Mouse (Mus musculus) layer of hippocampus, postnatal 14 days (tissue): ENCODE measurements around the gene Tubgcp2. TPM values are rescaled to one million over a fixed set of nuclear protein-coding genes. Genes with fewer than 3 reads are reported as not detected.

Experiments
- DNase-seq, 2 experiments: peaks; one replicate each; pipeline ENCODE4 v3.0.0; 2021 to 2022; ENCODE audit warnings: low spot score in 2 of 2, mixed read lengths in 1 of 2
- total RNA-seq, 2 experiments: library from RNA; stranded (reverse); gene quantifications; 2 replicates each; pipeline ENCODE4 v1.2.3; 2021

Gene Tubgcp2
- total RNA-seq, 2 experiments from 2014 or later: 34.9 to 39.3 TPM

DNA sequence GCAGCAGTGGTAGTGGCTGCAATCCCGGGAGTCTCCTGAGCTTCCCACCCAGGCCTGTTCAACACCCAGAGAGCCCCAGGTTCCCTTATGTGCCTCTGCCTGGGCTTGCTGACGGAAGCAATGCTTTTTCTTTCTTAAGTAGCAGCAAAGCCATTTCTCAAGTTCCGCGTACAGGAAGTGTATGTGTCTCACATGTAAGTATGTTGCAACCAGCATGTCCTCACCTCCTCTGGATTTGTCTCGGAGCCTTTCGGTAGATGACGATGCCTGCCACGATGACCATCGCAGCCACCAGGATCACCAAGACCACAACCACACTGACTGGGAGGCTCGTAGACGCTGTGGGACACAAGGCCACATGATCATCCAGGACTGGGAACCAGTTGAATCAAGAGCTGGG is 52.0 kb downstream of the Tubgcp2 start:
- DNase-seq: no peak

DNA sequence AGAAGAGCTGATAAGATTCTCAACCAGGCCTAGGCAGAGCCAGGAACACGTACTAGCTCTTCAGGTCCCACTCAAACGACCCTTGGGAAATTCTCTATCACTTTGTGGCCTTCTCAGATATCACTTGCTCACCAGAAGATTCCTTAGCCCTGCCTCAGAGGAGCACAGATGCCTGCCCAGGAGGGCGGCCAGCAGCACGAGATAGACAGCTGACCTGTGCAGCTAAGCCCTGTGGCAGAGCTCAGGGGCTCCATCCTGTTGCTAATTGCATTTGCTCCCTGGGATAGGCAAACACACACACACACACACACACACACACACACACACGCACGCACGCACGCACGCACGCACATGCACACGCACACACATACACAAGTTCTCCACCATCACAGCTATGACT is 54.4 kb downstream of the Tubgcp2 start:
- DNase-seq: no peak

DNA sequence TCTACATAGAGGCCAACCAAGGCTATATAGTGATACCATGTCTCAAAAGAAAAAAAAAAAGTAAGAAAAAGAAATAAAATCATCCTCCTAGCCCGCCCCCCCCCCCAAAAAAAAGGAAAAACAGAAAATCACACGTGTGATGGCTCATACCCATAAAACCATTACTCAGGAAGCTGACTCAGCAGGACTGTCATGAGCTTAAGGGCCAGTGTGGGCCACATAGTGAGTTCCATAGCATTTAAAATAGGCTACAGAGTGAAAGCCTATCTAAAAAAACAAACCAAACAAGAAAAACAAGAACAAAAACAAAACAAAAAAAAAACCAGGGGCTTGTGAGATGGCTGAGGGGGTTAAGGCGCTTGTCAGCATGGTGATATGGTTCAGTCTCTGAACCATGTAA is 55.7 kb downstream of the Tubgcp2 start:
- DNase-seq: no peak

DNA sequence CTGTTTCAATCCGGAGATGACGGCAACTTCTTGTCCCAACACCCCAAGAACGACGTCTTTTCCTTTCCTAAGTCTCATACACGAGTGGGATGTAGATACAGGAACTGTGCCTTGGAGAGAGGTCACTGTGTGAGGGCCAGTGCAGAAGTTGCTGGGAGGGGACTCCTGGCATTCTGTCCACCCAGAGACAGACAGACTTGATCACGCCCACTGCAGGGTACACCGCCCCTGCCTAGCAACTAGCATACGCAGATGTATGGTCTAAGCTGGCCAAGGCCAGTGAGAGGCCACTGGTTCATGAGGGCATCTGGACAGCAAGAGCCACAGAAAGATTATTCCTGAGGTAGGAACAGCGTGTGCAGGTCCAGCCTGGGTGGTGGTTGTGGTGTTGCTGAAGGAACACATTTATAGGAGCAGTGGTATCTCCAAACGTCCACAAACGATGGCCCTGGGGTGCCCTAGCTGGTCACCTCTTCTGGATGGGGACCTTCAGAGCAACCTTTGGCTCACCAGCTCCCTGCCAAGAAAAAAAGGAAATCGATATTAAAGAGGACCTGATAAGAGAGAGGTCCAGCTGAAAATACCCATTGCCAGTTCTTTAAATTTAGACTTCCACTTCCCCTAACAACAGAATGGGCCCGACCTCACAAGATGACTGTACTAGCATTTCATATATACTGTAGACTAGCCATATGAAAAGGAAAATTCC is 57.3 kb downstream of the Tubgcp2 start:
- DNase-seq: peak in 1 of 2 experiments; percentile 14

DNA sequence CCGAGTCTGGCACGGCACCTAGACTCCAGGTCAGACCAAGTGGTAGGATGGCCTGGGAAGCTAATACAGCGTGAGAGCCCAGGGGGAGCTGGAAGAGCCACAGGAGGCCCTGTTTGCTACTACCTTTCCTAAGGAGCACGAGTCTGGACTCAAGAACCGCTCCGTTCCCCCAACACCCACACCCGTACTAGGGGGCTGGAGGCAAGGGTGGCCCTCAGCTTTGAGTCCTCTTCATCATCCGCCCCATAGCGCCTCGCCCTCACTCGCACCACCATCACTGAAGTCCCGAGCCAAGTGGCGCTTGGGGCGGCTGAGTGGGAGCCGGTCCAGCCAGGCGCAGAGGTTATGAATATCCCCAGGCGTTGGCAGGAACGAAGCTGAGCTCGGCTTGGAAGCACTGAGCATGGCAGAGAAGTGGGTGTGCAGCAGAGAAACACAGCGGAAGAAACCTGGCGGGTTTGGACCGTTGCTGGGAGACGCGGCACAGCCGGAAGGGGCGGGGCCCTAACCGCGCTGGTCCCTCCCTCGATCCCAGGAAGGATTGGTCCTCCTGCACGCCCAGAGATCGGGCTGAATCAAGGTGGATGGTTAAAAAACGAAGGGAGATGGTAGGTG is 58.1 kb downstream of the Tubgcp2 start, which contains the start of gene 6430531B16Rik:
TSS of gene 6430531B16Rik (minus strand) at position 478 of the 615 bp plus-strand sequence.
- DNase-seq: peak; percentile 82 to 89

DNA sequence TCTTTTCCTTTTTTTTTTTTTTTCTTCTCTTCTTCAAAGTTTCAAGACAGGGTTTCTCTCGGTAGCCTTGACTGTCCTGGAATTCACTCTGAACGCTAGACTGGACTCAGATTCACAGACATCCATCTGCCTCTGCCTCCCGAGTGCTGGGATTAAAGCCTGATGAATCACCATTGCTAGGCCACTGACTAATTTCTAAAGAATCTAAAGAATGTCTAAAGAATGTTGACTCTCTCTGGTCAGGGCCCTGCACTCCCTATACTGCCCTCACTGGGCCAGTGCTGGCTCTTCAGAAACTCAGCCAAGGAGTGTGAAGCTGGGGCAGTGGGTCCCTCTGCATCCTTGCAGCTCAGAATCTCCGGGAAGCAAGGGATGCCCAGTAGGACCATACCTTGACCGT is 61.0 kb downstream of the Tubgcp2 start:
- DNase-seq: no peak

DNA sequence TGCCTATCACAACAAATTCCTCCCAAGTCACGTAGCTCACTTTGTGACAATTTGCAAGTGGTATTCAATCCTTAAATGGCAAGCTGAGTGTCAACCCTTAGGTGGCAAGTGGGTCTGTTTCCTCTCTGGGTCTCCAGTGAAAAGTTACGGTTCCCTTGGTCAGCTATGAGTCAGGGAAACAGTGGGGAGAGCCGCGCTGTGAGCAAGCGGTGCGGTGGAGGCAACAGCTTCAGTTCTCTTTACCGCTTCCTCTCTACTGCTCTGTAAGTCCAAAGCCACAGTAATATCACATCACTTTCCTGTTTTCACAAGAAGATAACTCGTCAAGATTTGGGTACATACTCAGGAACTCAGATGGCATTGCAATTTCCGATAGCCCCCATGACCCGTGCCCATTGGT is 62.2 kb downstream of the Tubgcp2 start:
- no peak for DNase-seq

DNA sequence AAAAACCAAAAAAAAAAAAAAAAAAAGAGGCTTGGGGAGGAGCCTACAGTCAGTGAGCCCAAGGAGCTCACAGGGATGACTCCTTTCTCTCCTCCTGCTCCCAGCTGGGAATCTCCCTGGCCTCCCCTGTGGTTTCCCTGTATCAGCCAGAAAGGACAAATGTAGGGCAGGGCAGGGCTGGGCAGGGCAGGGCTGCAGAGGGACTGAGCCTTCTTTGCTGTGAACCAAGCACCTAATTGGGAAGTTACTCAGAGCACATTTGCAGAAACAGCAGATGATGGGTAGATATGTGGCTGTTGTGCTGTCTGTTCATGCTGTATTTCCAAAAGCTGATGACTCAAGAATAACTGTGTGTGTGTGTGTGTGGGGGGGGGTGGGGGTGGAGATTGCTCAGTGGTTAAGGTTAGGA is 63.5 kb downstream of the Tubgcp2 start:
- DNase-seq: no peak

DNA sequence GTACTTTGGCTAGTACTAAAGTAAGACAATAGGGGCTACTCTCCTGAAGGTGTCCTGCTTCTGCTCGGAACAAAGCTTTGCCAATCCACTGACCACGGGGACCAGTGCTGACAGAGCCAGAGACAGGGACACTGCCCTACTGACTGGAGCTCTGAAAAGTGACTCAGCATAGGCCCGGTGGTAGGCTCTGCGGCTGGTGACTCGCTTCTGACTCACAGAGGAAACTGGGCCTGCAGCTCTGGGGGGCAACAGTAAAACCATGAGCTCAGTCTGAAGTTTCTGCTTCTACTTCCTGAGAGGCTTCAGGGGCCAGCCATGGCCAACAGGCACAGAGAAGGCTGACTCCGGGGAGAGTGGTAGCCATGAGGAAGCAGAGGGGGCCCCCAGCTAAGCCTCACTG is 65.0 kb downstream of the Tubgcp2 start:
- DNase-seq: peak in 1 of 2 experiments; percentile 7

DNA sequence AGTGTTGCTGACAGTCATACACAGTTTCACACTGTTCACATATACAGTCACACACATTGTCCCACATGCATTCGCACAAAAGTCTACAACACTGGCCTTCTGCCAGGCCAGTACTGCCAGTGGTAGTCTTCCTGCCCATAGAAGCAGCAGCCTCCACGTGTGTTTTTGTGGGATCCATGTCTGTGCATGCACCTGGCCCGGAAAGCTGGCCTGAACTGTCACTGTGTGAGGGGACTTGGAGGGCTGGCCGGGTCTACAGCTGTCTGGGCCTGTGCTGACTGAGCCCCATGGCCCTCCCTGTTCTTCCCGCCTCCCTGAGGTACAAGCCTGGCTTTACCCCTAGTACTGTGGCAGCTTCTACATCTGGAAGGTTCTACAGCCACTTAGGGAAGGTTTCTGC is 65.5 kb downstream of the Tubgcp2 start:
- no peak for DNase-seq

DNA sequence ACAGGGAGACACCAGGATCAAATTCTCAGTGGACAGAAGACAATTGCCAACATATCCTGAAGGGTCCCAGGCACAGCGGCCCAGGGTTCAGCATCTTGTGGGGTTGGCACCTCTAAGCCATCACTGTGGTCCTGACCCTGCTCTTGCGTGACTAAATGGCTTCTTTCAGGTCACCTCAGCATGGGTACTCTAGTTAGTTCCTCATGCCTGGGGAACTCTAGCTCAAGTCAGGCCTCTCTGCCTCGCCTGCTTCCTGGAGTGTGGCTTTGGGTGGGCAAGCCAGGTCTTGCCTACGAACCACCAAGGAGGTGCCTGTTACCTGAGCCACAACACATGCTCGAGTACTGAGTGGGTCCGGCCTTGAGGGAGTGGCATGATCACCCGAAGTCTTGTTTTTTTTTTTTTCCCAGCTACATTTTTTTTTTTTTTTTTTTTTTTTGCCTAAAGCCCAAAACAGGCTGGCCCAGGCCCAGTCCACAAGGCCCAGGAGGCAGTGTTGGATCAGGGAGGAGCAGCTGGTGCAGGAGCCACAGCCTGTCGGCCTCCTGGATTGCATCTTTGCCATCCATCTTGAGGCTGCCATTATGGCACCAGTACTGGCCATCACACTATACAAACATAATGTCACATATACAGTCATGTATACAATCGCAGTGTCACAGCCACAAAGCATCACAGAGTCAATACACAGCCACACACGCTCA is 66.1 kb downstream of the Tubgcp2 start:
- no peak for DNase-seq

DNA sequence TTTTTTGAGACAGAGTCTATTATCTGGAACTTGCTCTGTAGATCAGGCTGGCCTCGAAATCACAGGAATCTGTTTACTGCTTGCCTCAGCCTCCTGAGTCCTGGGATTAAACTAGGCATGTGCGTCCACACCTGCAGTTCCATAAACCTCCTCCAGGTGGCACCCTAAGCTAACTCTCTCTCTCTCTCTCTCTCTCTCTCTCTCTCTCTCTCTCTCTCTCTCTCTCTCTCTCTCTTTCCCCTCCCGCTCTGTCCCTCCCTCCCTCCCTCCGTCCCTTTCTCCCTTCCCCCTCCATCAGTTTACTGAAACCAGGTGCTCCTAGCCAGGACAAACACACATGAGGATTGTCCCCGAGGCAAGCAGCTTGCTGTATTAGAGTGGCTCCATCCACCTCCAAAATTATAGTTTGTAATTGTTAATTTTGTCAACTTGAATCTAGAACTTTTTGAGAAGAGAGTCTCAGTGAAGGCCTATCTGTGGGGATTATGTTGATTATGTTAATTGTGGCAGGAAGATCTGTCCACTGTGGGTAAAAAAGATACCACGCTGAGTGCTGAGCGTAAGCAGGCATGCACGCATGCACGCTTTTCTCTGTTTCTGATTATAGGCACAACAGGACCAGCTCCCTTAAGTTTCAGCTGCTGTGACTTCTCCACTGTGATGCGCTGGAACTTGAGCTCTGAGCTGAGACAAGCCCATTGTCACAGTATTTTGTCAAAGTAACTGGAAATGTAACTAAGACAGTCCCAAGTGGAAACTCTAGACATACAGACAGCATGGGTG is 66.9 kb downstream of the Tubgcp2 start:
- DNase-seq: peak; percentile 84 to 91

DNA sequence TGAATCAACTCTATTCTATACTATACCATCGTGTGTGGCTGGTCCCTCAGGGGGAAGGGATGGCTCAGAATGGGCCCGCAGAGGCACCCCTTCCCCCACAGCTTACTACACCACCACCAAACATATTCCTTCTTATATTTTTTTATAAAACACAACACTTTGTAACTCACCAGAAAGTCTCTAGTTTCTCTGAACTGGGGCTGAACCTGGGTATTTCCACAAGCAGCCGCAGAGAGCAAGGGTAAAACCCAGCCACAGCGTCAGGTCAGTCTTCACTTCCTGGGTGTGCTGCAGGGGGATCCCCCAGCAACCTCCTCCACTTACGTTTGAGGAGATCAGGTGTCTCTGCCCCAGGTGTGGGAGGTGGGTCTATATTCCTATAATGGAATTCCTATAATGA is 68.0 kb downstream of the Tubgcp2 start:
- no peak for DNase-seq

DNA sequence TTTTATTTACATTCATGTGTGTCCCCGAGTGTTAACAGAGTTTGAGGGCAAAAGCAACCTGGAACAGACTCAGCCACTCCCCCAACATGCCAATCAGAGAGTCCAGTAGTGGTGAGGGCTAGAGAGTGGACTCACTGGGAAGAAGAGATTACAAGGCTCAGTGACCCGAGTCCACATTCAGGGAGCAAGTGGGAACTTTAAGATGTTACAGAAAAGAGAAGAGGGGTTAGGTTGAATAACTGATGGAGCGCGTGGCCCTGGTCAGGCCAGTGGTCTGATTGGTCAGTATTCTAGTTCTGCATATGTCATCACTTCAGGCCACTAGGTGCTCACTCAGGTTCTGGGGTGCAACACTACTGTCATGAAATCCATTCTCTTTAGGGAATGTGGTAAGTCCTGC is 69.3 kb downstream of the Tubgcp2 start:
- DNase-seq: no peak

DNA sequence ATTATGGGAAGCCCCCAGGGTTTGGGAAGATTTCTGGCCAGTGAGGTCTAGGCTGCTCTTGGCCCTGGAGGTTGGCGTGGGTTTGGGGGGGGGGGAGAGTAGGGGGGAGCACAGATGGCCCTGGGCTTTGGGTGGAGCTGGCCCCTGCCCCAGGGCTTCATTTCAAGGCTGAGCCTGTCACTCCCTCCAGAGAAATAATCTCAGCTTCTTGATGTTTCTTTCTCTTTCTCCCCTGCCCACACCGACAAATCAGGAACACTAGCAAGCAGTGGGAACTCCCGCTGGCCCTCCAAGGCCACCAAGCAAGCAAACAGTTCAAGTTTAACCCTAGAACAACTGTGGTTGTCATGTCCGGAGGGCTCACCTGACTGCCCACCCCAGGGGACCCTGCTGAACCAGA is 72.7 kb downstream of the Tubgcp2 start:
- no peak for DNase-seq

DNA sequence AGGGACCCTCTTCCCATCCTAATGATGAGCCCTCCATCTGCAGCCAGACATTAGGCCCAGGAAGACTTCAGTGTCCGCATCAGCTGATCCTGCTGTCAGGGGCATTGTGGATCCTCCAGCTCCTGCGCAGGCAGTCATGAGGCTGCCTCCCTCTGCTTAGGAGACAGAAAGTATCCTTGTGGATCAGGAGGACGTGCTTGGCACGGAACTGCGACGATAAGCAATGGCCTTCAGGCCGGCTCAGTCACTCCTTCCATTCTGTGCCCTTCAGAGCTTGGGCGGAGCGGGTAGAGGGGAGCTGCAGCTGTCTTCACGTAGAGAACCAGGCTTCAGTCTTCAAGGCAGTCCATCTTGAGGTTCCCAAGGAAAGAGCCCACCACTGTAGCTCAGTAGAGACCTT is 75.3 kb downstream of the Tubgcp2 start:
- DNase-seq: no peak

DNA sequence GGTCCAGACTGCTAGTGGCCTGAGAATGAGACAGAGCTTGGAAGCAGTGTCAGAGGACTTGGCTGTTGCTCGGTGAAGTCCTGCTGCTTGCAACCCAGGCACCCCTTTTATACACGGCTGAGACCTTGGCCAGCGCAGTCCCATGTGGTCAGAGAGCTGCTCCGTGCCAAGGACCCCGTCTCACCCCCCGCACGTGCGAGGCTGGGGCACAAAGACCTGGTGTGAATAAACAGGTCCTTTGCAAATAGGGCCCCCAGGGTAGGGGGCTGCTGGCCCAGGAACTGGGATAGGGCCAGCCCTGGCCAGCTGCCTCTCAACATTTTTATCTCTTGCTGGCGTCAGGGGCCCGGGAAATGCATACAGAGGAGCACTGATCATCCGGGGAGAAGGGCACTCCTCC is 78.5 kb downstream of the Tubgcp2 start:
- no peak for DNase-seq

DNA sequence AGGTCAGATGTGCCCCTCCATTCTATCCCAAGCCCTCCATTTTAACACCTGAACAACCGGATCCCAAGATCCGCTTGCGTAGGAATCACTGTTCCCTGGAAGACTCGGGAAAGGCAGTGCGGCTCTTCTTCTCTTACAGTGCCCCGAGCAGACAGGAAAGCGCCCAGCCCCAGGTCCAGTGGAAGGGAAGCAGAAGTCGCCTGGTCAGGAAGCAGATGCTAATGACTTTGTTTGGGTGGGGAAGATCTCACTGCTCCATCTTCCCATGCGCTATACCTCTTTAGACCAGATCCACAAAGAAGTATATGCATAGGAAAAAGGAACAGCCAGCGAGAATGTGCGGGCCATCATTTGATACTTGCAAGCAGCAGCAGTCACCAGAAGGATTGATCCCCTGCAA is 79.0 kb downstream of the Tubgcp2 start:
- no peak for DNase-seq

DNA sequence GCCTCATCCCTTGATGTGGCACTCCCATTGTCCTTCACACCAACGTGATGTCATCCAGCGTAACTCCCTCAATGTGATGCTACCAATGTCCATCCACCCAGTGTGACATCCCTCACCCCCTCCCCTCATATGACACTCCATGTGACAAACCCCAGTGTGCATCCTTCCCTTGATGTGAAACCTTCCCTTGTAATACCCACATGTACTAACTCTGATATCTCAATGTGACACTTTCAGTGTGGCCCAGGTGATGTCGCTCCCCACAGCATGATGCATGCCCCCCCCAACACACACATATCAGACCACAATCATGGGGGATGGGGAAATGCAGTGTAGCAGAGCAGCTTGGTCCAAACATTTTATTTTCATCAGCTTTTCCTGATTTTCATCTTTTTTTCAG is 79.8 kb downstream of the Tubgcp2 start:
- no peak for DNase-seq

DNA sequence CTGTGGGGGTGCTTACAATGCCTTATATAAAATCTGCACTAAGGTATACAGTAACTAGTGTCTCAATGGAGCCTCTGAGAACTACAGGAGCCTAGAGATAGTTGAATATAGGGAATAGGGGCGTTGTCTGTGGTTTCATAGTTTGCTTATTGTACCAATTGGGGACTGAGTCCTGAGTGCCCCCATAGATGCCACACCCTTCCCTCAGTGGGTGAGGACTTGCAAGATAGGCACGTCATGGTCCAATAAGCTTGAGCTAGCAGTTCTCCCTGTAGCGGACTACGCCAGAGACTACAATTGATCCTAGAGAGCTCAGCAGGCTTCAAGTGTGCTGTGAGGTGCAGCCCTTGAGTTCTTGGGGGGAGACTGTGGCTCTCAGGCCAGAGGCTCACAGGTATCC is 81.0 kb downstream of the Tubgcp2 start:
- DNase-seq: no peak

DNA sequence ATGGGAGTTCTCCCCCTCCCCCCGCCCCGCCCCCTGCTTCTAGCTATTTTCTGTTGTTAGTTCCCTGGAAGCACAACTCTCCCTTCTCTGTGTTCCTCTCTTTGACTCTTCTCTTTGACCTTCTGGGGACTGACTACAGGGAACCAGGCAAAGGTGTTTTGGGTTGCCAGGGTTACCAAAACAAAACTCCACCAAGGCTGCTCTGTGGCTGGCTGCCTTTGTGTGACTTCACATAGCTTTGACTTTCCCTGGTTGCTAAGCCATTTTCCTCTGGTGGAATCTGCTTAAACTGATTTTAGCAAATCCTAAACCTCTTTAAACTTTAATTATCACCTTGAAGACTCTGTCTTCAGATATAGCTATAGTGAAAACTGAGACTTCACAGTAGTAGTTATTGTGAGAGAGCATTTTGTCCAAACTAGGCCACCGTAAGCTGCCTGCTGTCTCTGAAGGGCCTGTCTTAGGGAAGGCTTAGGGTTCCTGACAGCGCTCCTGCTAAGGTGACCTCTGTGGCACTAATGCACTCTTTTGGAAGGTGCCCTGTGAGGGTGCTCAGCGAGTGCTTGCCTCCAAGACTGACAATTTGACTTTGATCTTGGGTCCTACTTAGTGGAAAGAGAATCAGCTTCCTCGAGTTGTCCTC is 84.4 kb downstream of the Tubgcp2 start:
- DNase-seq: no peak
